Mouse (Mus musculus) neural tube, embryonic 15.5 days (tissue): ENCODE results near the gene Pacs1. TPM values are rescaled to one million over a fixed set of nuclear protein-coding genes. Genes with fewer than 3 reads are reported as not detected.

Experiments used
- ATAC-seq: fragments of 200-750 bp; cut with Nextera tagmentation; 2 replicates; pipeline ENCODE4 v1.8.0; 2017; ENCODE audit warnings: mild to moderate bottlenecking, moderate TSS enrichment, moderate library complexity; ENCODE audit not compliant: low FRiP score
- H3K27ac ChIP-seq: fragments of 300-500 bp; sonication (generic); replicated peaks from 2 replicates; pipeline ENCODE4 v1.5.1; 2015; ENCODE audit warnings: mild to moderate bottlenecking, inconsistent platforms
- H3K27me3 ChIP-seq: fragments of 300-500 bp; sonication (generic); replicated peaks from 2 replicates; pipeline ENCODE4 v1.6.1; 2015; ENCODE audit warnings: inconsistent platforms
- H3K36me3 ChIP-seq: fragments of 300-500 bp; sonication (generic); 2 replicates; pipeline ENCODE4 v1.6.1; 2015; ENCODE audit warnings: inconsistent platforms
- H3K4me1 ChIP-seq: fragments of 300-500 bp; sonication (generic); 2 replicates; pipeline ENCODE4 v1.6.1; 2015; ENCODE audit warnings: inconsistent platforms
- H3K4me2 ChIP-seq: fragments of 300-500 bp; sonication (generic); 2 replicates; pipeline ENCODE4 v1.6.1; 2015; ENCODE audit warnings: inconsistent platforms, mild to moderate bottlenecking, moderate library complexity
- H3K4me3 ChIP-seq: fragments of 300-500 bp; sonication (generic); replicated peaks from 2 replicates; pipeline ENCODE4 v1.5.1; 2015; ENCODE audit warnings: mild to moderate bottlenecking, inconsistent platforms
- H3K9ac ChIP-seq: fragments of 300-500 bp; sonication (generic); replicated peaks from 2 replicates; pipeline ENCODE4 v1.6.1; 2015; ENCODE audit warnings: mild to moderate bottlenecking, inconsistent platforms
- H3K9me3 ChIP-seq: fragments of 300-500 bp; sonication (generic); replicated peaks from 2 replicates; pipeline ENCODE4 v1.6.1; 2016; ENCODE audit warnings: inconsistent platforms
- WGBS: fragments of 180-500 bp; shearing (Covaris S2); methylation state at CpG from one replicate; pipeline ENCODE4 v1.1.7; 2015; ENCODE audit warnings: mixed read lengths; 5-methylcytosine and 5-hydroxymethylcytosine counted together
- polyA plus RNA-seq: library from polyadenylated mRNA; unstranded; fragments of >200 nt; fragmentation: Nextera tagmentation; extraction: Ambion mirVana; gene quantifications from 2 replicates; pipeline ENCODE4 v1.2.1, GENCODE M21; 2015

Gene Pacs1
- polyA plus RNA-seq, 1 experiment from 2014 or later: 51.0 TPM

DNA sequence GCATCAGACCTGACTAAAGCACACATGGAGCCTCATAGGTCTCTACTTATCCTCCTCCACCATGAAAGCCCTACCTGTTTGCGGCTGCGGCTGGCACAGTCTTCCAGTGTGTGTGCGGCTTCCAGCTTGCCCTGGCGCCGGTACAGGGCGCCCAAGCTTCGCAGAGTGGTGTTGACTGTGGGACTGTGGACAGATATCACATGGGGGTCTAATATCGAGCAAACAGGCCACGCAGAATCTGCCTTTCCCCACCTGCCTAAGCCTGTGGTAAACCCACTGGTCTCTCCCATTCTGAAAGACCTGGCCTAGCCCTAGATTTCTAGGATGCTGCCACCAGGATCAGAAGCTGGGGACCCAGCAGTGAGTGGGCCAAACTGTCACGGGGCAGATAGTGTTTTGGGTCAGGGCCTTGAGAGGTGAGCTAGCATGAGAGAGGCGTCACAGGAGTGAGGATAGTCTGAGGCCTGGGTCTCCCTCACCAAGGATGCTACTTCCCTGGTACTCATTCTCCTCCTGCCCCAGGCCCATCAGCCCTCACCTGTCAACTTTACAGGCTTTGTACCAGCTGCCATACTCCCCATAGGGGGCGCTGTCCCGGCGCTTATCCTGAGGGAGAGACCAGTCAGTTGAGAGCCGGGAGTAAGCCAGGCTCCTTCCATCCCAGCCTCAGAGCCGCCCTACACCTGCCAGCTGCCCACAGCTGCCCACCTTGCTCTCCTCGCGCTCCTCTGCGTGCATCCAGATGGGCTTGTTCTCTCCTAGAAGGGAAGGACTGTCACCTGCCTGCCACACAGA lies 163.1 kb downstream of the Pacs1 start:
- ATAC-seq: no peak
- H3K27me3 ChIP-seq: no peaks in the 10 kb centered on the region
- H3K4me1 ChIP-seq: peaks cover 17% of the 10 kb centered on the region
- H3K27ac ChIP-seq: no peak overlapping the region
- H3K36me3 ChIP-seq: peaks cover 65% of the 10 kb centered on the region
- no peak overlapping the region for H3K4me3 ChIP-seq
- H3K9ac ChIP-seq: 0 out of 2 replicates have a peak overlapping the region, but pooled peaks have one; percentile 21
- WGBS: 76% methylated on average over 19 of the region's 19 CpGs
- H3K9me3 ChIP-seq: no peaks in the 10 kb centered on the region
- no peak overlapping the region for H3K4me2 ChIP-seq

DNA sequence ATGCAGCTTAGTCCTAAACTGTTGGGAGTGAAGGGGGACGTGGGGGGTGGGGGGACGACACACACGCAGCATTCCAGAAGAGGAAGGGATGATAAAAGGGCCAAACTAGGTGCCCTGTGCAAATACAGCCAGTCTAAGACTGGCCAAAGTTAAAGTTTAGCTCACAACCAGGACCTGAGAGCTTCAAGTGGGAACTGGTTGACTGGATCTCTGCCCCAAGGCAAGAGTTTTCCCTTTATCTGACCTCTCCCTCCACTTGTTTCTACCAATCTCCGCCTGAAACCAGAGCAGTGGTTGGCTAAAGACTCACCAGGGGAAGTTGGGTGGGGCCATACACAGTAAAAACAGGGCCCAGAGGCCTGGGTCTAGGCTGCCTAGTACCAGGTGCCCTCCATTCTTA lies 164.2 kb downstream of the Pacs1 start:
- 65% methylated on average over 4 of the region's 4 CpGs for WGBS

DNA sequence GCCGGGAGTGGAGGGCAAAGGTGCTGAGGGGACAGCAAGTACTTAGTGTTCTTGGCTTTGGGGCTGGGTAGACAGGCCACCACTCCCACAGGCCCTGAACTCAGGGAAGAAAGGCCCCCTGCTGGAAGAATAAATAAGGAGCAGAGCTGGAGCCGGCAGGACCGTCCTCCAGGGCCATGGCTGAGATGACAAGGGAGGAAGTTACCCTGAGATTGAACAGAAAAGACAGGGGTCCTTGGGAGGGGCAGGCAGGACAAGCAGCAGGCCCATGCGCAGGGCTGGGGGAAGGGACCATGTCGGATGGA lies 164.7 kb downstream of the Pacs1 start:
- Histone ChIP-seq H3K4me2 (no peak overlapping the region), H3K27ac (no peak overlapping the region), H3K9ac (no peak overlapping the region), H3K36me3 (peaks cover 69% of the 10 kb centered on the region), H3K4me1 (peaks cover 18% of the 10 kb centered on the region), H3K27me3 (no peaks in the 10 kb centered on the region), H3K9me3 (no peaks in the 10 kb centered on the region), H3K4me3 (no peak overlapping the region)
- 24% methylated on average over 5 of the region's 5 CpGs for WGBS
- ATAC-seq: no peak

More for the DNA sequence above, 164.2 kb downstream of the Pacs1 start:
- ATAC-seq: no peak
- Histone ChIP-seq H3K36me3 (peaks cover 69% of the 10 kb centered on the region), H3K4me3 (no peak overlapping the region), H3K27ac (no peak overlapping the region), H3K4me1 (peaks cover 18% of the 10 kb centered on the region), H3K9ac (no peak overlapping the region), H3K9me3 (no peaks in the 10 kb centered on the region), H3K4me2 (no peak overlapping the region), H3K27me3 (no peaks in the 10 kb centered on the region)

DNA sequence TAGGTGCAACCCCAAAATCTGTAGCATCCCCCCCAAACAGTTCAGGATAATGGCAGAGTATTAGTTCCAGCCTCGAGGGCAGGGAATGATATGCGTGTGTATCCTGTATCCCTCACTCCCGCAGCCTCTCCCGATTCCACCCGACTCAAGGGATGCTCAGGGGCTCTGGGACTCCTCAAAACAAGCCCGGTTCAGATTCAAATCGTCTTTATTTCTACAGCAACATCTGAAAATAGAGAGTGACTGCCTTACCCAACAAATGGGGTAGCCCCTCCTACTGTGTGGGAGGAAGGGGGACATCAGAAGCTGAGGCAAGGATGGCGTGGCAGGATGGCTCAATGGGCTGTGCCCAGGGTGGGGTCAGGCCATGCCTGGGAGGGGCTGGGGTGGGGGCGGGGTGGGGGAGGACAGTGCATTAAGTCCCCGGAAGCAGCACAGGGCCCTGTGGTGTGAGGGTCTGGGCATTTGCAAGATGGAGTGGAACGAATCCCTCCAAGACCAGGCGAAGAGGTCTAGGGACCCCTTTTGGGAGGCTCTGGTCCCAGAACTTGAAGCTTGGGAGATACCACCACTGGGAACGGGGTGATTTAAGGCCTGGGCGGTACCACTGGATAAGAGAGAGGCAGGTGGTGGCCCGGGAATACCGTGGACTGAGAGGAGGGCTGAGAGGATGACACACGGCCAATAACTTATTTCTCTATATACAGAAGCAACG lies 165.2 kb downstream of the Pacs1 start:
- Histone ChIP-seq H3K9me3 (no peaks in the 10 kb centered on the region), H3K4me3 (no peak overlapping the region), H3K4me2 (no peak overlapping the region), H3K27ac (0 out of 2 replicates have a peak overlapping the region, but pooled peaks have one; percentile 28), H3K4me1 (peaks cover 18% of the 10 kb centered on the region), H3K27me3 (no peaks in the 10 kb centered on the region), H3K36me3 (peaks cover 71% of the 10 kb centered on the region), H3K9ac (no peak overlapping the region)
- peak; percentile 13; the same call in 1 of the 2 replicates for ATAC-seq
- 73% methylated on average over 18 of the region's 18 CpGs for WGBS

DNA sequence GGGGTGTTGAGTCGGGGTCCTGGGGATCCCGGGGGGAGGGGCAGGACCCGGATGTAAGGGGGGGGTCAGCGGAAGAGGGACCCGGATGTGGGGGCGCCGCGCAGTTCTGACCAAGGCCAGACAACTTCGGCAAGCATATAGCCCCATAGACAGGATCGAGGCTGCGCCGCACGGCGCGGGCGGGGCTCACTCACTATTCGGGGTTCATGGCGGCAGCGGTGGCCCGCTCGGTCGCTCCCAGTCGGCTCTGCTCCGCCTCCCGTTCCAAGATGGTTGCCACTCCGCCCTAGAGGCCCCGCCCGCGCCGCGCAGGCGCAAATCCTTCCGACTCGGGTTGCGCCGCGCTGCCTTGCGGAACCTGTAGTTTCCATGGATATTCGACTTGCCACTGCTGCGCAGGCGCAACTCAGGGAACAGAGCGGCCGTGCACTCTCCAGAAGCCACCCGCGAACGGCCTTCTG lies 166.2 kb downstream of the Pacs1 start, which contains the start of gene Rab1b:
Gene Rab1b, minus strand, starts transcription at position 342 of the 461 bp plus-strand sequence.
- peak within 1 kb of the TSS; percentile 99 for H3K27ac ChIP-seq
- H3K36me3 ChIP-seq: peaks cover 72% of the 10 kb centered on the region
- peak; percentile 94 for ATAC-seq
- under 1% methylated on average over 46 of the region's 46 CpGs for WGBS
- peak within 1 kb of the TSS; percentile 91 for H3K9ac ChIP-seq
- no peaks in the 10 kb centered on the region for H3K9me3 ChIP-seq
- peaks cover 18% of the 10 kb centered on the region for H3K4me1 ChIP-seq
- H3K27me3 ChIP-seq: no peaks in the 10 kb centered on the region
- H3K4me2 ChIP-seq: peak within 1 kb of the TSS; percentile 83
- H3K4me3 ChIP-seq: peak within 1 kb of the TSS; percentile 73

DNA sequence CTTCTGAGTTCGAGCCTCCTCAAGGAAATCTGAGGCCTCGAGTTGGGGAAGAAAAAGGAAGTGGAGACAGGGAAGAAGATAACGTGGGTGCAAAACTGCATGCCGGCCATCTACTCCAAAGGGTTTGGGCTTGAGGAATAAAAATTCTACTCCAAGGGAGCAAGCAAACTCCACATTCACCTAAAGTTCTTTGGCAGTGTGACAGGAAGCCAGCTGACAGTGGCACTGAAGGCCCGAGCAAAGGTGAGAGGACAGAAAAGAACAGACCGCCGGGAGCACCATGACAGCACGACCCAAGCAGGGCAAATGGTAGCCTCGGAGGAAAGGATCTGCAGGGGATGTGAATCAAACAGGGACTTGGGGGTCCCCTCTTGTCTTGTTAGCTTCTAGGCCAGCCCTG lies 166.8 kb downstream of the Pacs1 start:
- peaks cover 18% of the 10 kb centered on the region for H3K4me1 ChIP-seq
- H3K36me3 ChIP-seq: peaks cover 72% of the 10 kb centered on the region
- WGBS: 23% methylated on average over 9 of the region's 9 CpGs
- H3K9ac ChIP-seq: peak overlapping the region; percentile 91
- no peaks in the 10 kb centered on the region for H3K9me3 ChIP-seq
- peak overlapping the region; percentile 73 for H3K4me3 ChIP-seq
- no peaks in the 10 kb centered on the region for H3K27me3 ChIP-seq
- peak overlapping the region; percentile 99 for H3K27ac ChIP-seq
- peak overlapping the region; percentile 83 for H3K4me2 ChIP-seq
- no peak for ATAC-seq

DNA sequence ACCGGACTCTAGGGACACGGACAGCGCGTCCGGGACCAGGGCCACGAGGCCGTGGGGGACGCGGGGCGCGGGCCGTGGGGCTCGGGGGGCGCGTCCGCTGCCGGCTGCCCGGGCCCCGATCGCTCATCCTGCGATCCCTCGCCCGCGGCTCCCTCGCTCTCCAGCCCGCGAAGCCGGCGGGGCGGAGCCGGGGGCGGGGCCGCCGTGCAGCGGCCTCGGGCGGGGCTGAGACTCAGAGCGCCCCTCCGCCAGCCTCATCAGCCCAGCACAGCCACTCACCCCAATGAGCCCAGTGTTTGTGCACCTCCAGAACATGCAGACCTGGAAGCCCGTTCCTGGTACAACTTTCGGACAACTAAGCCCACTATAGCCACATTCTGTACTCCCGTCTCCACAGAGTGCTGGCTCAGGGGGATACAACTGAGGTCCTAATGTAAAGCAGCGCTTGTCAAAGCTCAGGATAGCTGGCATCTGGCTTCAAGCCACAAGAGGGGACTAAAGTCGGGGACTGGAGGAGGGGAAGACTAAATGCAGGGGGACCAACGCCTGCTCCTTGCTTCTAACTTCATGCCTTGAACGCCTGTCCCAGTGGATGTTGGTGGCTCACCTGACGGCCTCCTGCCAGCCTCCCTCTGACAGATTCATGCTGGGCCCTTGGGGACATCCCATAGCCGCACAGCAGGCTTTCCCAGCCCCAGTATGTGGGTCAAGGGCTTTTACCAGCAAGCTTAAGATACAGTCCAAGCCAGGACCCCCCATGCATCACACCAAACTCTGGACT lies 174.4 kb downstream of the Pacs1 start, which contains the start of gene Cnih2:
Gene Cnih2, minus strand, starts transcription at position 159 of the 781 bp plus-strand sequence.
- H3K9ac ChIP-seq: peak within 1 kb of the TSS; percentile 99
- WGBS: 4% methylated on average over 37 of the region's 48 CpGs
- peak within 1 kb of the TSS; percentile 95 for H3K27ac ChIP-seq
- H3K36me3 ChIP-seq: peaks cover 44% of the 10 kb centered on the region
- peaks cover 57% of the 10 kb centered on the region for H3K4me1 ChIP-seq
- H3K9me3 ChIP-seq: no peaks in the 10 kb centered on the region
- no peaks in the 10 kb centered on the region for H3K27me3 ChIP-seq
- peak within 1 kb of the TSS; percentile 80 for H3K4me2 ChIP-seq
- peak within 1 kb of the TSS; percentile 90 for H3K4me3 ChIP-seq
- ATAC-seq: peak; percentile 67

DNA sequence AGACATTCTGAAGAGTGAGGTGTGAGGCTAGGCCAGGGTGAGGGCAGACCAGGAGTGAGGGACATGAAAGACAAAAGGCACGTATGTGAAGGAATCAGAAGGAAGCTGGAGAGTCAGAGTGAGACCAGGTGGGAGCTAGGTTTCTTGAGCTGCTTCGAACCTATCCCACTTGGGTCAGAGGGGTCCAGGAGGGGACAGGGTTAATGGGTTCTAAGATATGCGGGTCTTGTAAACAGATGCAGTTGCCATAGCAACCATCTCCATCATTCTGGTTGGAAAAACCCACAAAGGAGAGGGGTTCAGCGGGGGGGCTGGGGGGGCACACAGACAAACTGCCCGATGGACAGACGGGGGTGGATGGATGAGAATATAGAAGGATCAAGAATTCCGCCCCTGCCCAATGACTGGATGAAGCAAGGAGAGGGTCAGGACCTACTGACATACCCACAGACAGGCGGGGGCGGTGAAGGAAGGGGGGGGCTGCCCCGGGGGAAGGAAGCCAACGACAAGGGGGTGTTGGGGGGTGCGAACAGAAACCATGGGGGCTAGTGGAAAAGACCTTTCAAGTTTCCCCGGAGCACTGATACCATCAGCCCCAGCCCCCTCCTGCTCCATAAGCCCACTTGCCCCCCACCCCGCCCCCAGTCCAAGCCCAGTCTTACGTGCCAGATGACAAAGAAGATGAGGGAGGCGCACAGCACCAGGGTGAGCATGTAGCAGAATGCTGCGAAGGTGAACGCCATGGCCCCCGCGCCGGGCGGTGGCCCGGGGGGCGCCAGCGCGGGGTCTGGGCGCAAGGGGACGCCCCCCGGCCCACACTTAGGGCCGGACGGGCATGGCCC lies 175.2 kb downstream of the Pacs1 start:
- ATAC-seq: peak; percentile 36
- Histone ChIP-seq H3K9ac (peak overlapping the region; percentile 99), H3K27ac (peak overlapping the region; percentile 95), H3K9me3 (no peaks in the 10 kb centered on the region), H3K4me3 (peak overlapping the region; percentile 90), H3K4me2 (peak overlapping the region; percentile 80), H3K27me3 (no peaks in the 10 kb centered on the region), H3K36me3 (peaks cover 44% of the 10 kb centered on the region), H3K4me1 (peaks cover 64% of the 10 kb centered on the region)
- 1% methylated on average over 30 of the region's 31 CpGs for WGBS

DNA sequence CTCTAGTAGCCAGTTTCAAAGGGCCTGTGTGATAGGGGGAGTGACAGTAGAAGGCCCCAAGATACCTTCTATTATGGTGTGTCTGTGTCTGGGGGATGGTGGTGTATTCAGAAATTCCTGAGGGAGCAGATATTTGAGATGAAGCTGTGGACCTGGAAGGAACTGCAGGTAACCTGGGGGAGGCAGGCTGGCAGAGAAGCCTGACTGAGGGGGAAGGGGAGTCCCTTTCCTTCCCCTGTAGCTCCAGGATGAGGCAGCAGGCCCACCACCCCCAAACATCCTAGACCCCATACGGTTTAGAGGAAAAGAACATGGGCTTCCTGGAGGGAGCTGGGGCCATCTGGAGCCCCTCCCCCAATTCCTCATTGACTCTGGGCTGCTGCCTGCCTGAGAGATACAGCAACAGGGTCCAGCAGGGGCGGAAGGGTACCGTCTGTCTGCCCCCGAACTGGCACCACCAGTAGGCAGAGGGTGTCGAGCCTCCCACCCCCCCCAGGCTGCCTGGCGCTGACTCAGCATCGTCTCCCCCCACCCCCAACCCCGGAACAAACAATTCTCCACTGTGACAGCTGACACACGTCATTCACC lies 176.9 kb downstream of the Pacs1 start:
- peaks cover 74% of the 10 kb centered on the region for H3K4me1 ChIP-seq
- H3K4me3 ChIP-seq: peak overlapping the region; percentile 90
- 10% methylated on average over 9 of the region's 9 CpGs for WGBS
- H3K9me3 ChIP-seq: no peaks in the 10 kb centered on the region
- no peak for ATAC-seq
- peak overlapping the region; percentile 80 for H3K4me2 ChIP-seq
- no peaks in the 10 kb centered on the region for H3K27me3 ChIP-seq
- peak overlapping the region; percentile 95 for H3K27ac ChIP-seq
- H3K36me3 ChIP-seq: peaks cover 45% of the 10 kb centered on the region
- peak overlapping the region; percentile 99 for H3K9ac ChIP-seq

DNA sequence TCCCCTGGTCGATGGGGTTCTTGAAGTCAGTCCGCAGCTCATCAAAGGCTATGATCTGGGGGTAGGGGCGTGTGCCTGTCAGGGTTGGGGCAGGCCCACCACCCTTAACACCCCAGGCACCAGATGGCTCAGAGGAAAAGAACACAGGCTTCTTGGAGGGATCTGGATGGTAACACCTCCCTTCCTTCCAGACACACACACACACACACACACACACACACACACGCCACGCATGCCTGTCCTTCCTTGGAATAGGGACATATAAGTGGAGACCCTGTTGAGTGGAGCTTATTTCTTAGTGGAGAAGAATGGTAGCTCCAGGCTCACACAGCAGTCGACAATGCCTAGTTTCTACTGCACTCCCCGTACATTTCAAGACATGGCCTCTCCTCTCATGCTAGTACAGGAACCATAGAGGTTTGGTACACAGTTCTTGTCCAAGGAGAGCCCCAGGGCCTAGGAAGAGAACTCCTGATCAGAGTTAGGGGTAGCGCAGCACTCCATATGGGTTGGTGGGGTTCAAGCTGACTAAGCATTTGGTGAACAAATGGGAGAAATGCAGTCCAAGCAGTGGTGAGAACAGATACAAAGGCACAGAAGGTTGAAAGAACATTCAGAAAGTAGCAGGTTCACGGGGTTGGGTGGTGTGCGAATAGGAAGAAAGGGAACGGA lies 178.0 kb downstream of the Pacs1 start:
- no peaks in the 10 kb centered on the region for H3K9me3 ChIP-seq
- ATAC-seq: peak; percentile 22; the same call in 1 of the 2 replicates
- H3K9ac ChIP-seq: peak overlapping the region; percentile 99
- H3K36me3 ChIP-seq: peaks cover 42% of the 10 kb centered on the region
- H3K27me3 ChIP-seq: no peaks in the 10 kb centered on the region
- peak overlapping the region; percentile 90 for H3K4me3 ChIP-seq
- WGBS: 25% methylated on average over 11 of the region's 11 CpGs
- H3K4me1 ChIP-seq: peaks cover 75% of the 10 kb centered on the region
- peak overlapping the region; percentile 95 for H3K27ac ChIP-seq
- H3K4me2 ChIP-seq: peak overlapping the region; percentile 80
